9 mouse cellular contexts compared by ENCODE assay signal in genomic region chr3:102023337-102023736, GRCm38 (mm10). TPM values are rescaled to one million over a fixed set of nuclear protein-coding genes. Genes with fewer than 3 reads are reported as not detected.
DNase-seq lines count a peak whose midpoint lies in the region; ATAC-seq and TF ChIP-seq lines count a peak whose summit lies in the region.
"Had no signal": no experiment of that assay in that cellular context is flagged by ENCODE, and none has a peak within 500 bp of the region (broad histone marks: within the 10 kb centered on the region; RNA-seq: fewer than 3 reads in every experiment).

No protein-coding gene starts in this region.

- peak overlapping the region; percentile 37 for H3K4me3 ChIP-seq in lung, embryonic 16.5 days (ENCODE audit: low read length)
- no peak overlapping the region for H3K4me3 ChIP-seq in lung, adult 2 months (replicated peaks; ENCODE audit: extremely low read depth, low read depth, low read length)
- peak overlapping the region; percentile 40 for H3K4me3 ChIP-seq in limb, embryonic 12.5 days (replicated peaks)

- TF ChIP-seq POLR2A in lung, adult 2 months (IDR thresholded peaks at IDR 0.05; ENCODE audit: borderline replicate concordance, extremely low read depth, low read depth, low read length), result no peak

- no peak for TF ChIP-seq CTCF in lung, adult 2 months (IDR thresholded peaks at IDR 0.05; ENCODE audit: insufficient read depth, low read length)

- H3K27ac ChIP-seq in lung, embryonic 16.5 days (ENCODE audit: low read length), result no peak overlapping the region
- H3K27ac ChIP-seq in limb, embryonic 12.5 days, result no peak overlapping the region

- DNase-seq in adrenal gland, adult 2 months, result peak; percentile 10
- no peak for DNase-seq in adrenal gland, adult (ENCODE audit: inconsistent age in 2 of 2, low spot score in 1 of 2)
- DNase-seq in lung, adult 2 months, result no peak
- DNase-seq in retina, postnatal 1 day, result peak; percentile 85
- no peak for DNase-seq in urinary bladder, postnatal 36 days (ENCODE audit: low spot score in 2 of 2)
- DNase-seq in layer of hippocampus, postnatal 36 days, result no peak

- no peaks in the 10 kb centered on the region for H3K36me3 ChIP-seq in lung, embryonic 16.5 days (ENCODE audit: control insufficient read depth, insufficient read depth, low read length)
- H3K36me3 ChIP-seq in limb, embryonic 12.5 days, result no peaks in the 10 kb centered on the region

- H3K4me2 ChIP-seq in lung, embryonic 16.5 days (ENCODE audit: low read depth, low read length), result peak overlapping the region; percentile 61
- peak overlapping the region; percentile 71 for H3K4me2 ChIP-seq in limb, embryonic 12.5 days

- H3K9me3 ChIP-seq in lung, embryonic 16.5 days (ENCODE audit: control insufficient read depth, low read length), result no peaks in the 10 kb centered on the region
- H3K9me3 ChIP-seq in limb, embryonic 12.5 days, result no peaks in the 10 kb centered on the region

- H3K27me3 ChIP-seq in lung, embryonic 16.5 days (ENCODE audit: control insufficient read depth, insufficient read depth, low read depth, low read length), result peaks cover 24% of the 10 kb centered on the region
- peaks cover 41% of the 10 kb centered on the region for H3K27me3 ChIP-seq in limb, embryonic 12.5 days

- H3K4me1 ChIP-seq in lung, embryonic 16.5 days (replicated peaks; ENCODE audit: control insufficient read depth, insufficient read depth, low read length), result peaks cover 13% of the 10 kb centered on the region
- H3K4me1 ChIP-seq in lung, adult 2 months (ENCODE audit: control insufficient read depth, insufficient read depth, low read length), result no peaks in the 10 kb centered on the region
- H3K4me1 ChIP-seq in limb, embryonic 12.5 days (replicated peaks), result peaks cover 11% of the 10 kb centered on the region

- WGBS in lung, embryonic 16.5 days, result 1% methylated on average over 30 of the region's 31 CpGs
- 5% methylated on average over 28 of the region's 31 CpGs for WGBS in lung, adult 2 months
- under 1% methylated on average over 28 of the region's 31 CpGs for WGBS in limb, embryonic 12.5 days

- peak overlapping the region; percentile 32; the same call in 1 of the 2 replicates for H3K9ac ChIP-seq in lung, embryonic 16.5 days (ENCODE audit: low read length)
- H3K9ac ChIP-seq in limb, embryonic 12.5 days (replicated peaks), result peak overlapping the region; percentile 48; the same call in 1 of the 2 replicates

- ATAC-seq in lung, embryonic 16.5 days (ENCODE audit: low read depth), result no peak
- ATAC-seq in limb, embryonic 12.5 days (ENCODE audit: insufficient number of reproducible peaks, insufficient read depth, low FRiP score, low TSS enrichment, low read depth), result no peak

RNA-seq across cellular contexts. Expression of gene Nhlh2, which starts 13.5 kb away (rescaled TPM):
- total RNA-seq in adrenal gland, adult 2 months (2021), result not detected
- not detected in 2 replicates for polyA plus RNA-seq in adrenal gland, adult 2 months (2012; rRNA removed)
- polyA plus RNA-seq in lung, embryonic 16.5 days (2015; fragmentation: Nextera tagmentation; extraction: Ambion mirVana), result not detected in 2 replicates
- polyA plus RNA-seq in lung, adult 2 months (2012; rRNA removed), result not detected in 2 replicates
- polyA plus RNA-seq in limb, embryonic 12.5 days (2016; fragmentation: Nextera tagmentation; extraction: Ambion mirVana), result 0.15 and 0.25 TPM in 2 replicates
- total RNA-seq in layer of hippocampus, postnatal 36 days (2021), result 1 to 10 TPM; 1.6 to 2.3 TPM
- total RNA-seq: liver, adult 2 months had no signal
- polyA plus RNA-seq: liver, adult 2 months had no signal

Comparison
In these comparisons a context has a peak if more than half of its experiments do, and no peak if none do; other contexts are left out.
1. DNase-seq: peak in adrenal gland, adult 2 months (single experiment) and retina, postnatal 1 day (single experiment); none in adrenal gland, adult (0 of 2), lung, adult 2 months (single experiment), urinary bladder, postnatal 36 days (0 of 2) and layer of hippocampus, postnatal 36 days (0 of 2).